Mouse (Mus musculus) megakaryocyte, embryonic 14.5 days (primary cell): ENCODE results near the gene Gast.
"Not testable (repeated sequence)": the region's sequence is repeated elsewhere in the genome, so short reads cannot be mapped to it uniquely, and the experiment has no call there.

Source experiments
- FLI1 ChIP-seq: IDR thresholded peaks from 2 replicates; pipeline ENCODE4 v1.6.1; 2012; ENCODE audit warnings: low read length, inconsistent platforms, mixed read lengths
- GATA1 ChIP-seq: IDR thresholded peaks from 3 replicates; pipeline ENCODE4 v1.6.1; 2012; ENCODE audit warnings: mixed read lengths, low read length, inconsistent platforms, borderline replicate concordance

DNA sequence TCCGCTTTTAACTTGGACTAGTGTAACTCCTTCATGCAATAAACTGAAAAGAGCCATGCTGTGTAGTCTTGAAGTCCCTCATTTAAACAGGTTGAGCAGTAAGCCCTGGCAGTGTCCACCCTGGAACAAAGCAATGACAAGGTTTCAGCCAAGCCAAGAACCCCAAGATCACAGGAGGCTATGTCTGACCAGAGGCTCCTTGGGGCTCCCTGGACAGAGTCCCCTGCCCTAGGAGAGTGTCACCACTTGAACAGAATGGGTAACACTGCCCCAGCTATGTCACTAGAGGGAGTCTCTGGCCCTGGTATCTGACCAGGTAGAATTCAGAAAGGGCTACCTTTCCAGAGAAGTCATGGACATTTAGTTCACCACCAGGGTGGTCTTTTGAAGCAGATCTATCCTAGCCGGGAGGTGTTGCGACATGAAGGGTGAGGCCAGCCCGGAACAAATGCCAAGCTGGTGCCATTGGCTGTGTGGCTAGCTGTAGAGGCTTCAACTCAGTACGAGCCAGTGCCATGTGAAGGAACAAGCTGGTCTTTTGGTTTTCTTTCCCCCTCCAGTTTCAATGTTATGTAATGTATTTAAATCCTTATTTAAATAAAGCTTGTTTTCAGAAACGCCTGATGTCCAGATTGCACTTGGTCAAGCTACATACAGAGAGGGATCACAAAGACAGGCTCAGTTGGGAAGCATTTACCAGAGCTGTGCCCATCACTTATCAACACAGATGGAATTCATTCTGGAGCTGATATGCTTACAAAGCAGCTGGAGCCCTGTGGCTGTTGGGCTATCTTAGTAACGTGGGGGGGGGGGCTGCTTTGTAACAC is 12.5 kb upstream of the Gast start:
- TF ChIP-seq GATA1, FLI1: not testable (repeated sequence)
